Mouse (Mus musculus) megakaryocyte, embryonic 14.5 days (primary cell): ENCODE data around the gene Rmi2. TPM values are rescaled to one million over a fixed set of nuclear protein-coding genes. Genes with fewer than 3 reads are reported as not detected.

Source experiments
- H3K27me3 ChIP-seq: replicated peaks from 2 replicates; pipeline ENCODE3; 2012; ENCODE audit warnings: inconsistent platforms
- H3K36me3 ChIP-seq: replicated peaks from 2 replicates; pipeline ENCODE3; 2012; ENCODE audit warnings: low read length, inconsistent platforms, mixed read lengths
- H3K4me1 ChIP-seq: 2 replicates; pipeline ENCODE4 v1.6.1; 2012; ENCODE audit warnings: inconsistent platforms
- H3K4me3 ChIP-seq: replicated peaks from 2 replicates; pipeline ENCODE3; 2012; ENCODE audit warnings: moderate library complexity, mild to moderate bottlenecking, inconsistent platforms
- H3K9me3 ChIP-seq: 2 replicates; pipeline ENCODE4 v1.6.1; 2012; ENCODE audit warnings: inconsistent platforms
- FLI1 ChIP-seq: IDR thresholded peaks from 2 replicates; pipeline ENCODE4 v1.6.1; 2012; ENCODE audit warnings: low read length, inconsistent platforms, mixed read lengths
- GATA1 ChIP-seq: IDR thresholded peaks from 3 replicates; pipeline ENCODE4 v1.6.1; 2012; ENCODE audit warnings: mixed read lengths, low read length, inconsistent platforms, borderline replicate concordance
- polyA plus RNA-seq: library from polyadenylated mRNA; stranded (reverse); fragments of >175 nt; gene quantifications from 2 replicates; pipeline ENCODE4 v1.2.3, GENCODE M21; 2012; ENCODE audit warnings: low replicate concordance; ENCODE audit not compliant: insufficient read depth

Rmi2 gene
- polyA plus RNA-seq, 1 experiment = 0.60 TPM

DNA sequence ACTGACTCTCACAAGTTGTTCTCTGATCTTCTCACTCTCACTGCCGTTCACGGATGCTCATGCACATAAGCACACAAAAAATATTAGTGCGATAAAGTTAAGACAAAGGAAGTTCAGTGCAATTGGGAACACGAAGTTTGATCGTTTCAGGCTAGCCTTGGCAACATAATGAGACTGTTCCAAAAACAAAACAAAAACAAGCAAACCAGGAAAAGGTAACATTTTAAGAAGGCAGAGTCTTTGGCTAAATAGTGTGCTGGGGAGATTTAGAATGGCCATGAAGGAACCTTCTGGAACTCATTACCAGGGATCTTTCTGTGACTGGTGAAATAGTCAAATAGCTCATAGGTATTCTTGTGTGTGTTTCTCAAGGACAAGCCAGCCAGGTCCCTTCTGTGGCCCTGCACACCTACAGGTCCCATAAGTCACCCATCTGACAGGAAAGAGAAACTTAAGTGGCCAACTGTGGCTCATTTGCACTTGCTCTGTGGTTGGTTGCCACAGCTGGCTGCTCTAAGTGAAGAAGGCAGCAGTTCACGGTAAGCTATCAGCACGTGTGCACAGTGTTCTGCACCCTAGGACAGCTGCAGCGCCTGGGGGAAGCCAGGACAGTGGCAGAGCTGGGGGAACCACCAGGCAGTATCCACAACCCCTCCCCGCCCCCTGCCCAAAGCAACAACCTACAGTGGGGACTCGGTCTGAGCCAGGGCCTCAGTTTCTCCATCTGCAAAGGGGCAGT lies 28.9 kb upstream of the Rmi2 start, which contains the start of gene Prm1:
Prm1 (minus strand) TSS at position 51 of the 739 bp plus-strand sequence.
- H3K9me3 ChIP-seq = no peaks in the 10 kb centered on the region
- peaks cover 75% of the 10 kb centered on the region for H3K27me3 ChIP-seq
- H3K36me3 ChIP-seq = no peaks in the 10 kb centered on the region
- peaks cover 12% of the 10 kb centered on the region for H3K4me1 ChIP-seq
- TF ChIP-seq GATA1 (no peak), FLI1 (no peak)
- H3K4me3 ChIP-seq = no peak within 1 kb of the TSS

DNA sequence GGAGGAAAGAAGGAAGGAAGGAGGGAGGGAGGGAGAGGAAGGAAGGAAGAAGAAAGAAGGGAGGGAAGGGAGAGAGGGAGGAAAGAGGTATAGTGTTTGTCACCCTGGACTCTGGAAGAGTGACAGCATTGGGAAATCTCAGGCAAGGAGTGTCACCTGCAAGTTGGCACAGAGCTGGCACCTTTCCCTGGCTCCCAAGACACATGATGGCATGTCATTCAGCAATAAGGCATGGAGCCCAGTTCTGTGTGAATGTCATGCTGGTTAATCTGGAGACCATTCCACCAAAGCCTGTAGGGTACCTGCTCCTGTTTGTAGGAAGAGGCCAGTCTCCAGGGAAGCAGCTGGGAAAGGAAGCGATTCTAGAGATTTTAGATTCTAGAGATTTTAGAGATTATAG lies 24.5 kb upstream of the Rmi2 start:
- Histone ChIP-seq H3K27me3 (peaks cover 96% of the 10 kb centered on the region), H3K36me3 (no peaks in the 10 kb centered on the region), H3K4me3 (no peak overlapping the region), H3K4me1 (peaks cover 30% of the 10 kb centered on the region), H3K9me3 (no peaks in the 10 kb centered on the region)
- no peak for TF ChIP-seq GATA1
- TF ChIP-seq FLI1 = no peak

DNA sequence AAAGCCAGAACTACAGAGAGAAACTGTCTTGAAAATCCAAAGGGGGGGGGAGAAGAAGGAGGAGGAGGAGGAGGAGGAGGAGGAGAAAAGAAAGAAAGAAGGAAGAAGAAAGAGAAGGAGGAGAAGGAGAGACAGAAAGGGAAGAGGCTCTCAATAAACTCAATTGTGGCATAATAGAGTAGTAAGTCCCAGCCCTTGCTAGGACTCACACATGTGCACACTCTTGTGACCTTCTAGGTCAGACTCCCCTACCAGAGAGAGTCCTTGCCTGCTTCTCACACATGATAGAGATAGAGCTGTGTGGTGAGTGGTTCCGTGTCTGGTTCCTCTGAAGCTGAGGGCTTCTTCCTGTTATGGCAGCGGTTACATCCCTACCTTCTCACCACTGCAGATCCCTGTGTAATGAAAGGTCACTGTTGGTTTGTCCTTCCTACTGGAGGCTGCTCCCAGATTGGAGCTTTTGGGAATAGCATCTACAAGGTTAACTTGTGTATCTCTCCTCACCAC lies 21.9 kb upstream of the Rmi2 start, which contains the start of gene Gm11172:
Gm11172 (plus strand) TSS at position 51 of the 507 bp plus-strand sequence.
- peaks cover 91% of the 10 kb centered on the region for H3K27me3 ChIP-seq
- H3K36me3 ChIP-seq = no peaks in the 10 kb centered on the region
- TF ChIP-seq GATA1 (no peak), FLI1 (no peak)
- H3K9me3 ChIP-seq = no peaks in the 10 kb centered on the region
- peaks cover 29% of the 10 kb centered on the region for H3K4me1 ChIP-seq
- H3K4me3 ChIP-seq = no peak within 1 kb of the TSS

DNA sequence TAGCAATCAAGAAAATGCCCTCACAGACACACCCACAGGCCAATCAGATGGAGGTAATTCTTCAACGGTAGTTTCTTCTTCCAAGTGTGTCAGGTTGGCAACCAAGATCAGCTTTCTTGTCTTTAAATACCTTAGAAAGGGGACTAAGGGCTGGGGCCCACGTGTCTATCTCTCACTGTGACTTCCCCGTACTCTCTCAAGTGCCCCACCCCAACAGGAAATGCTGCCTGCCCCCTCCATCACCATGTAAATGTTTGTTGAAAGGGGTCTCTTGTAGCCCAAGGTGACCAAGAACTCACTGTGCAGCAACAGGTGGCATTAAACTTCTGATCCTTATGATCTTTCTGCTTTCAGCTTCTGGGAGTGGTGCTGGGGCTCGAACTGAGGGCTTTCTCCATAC lies 21.1 kb upstream of the Rmi2 start:
- H3K4me3 ChIP-seq = no peak overlapping the region
- peaks cover 29% of the 10 kb centered on the region for H3K4me1 ChIP-seq
- TF ChIP-seq GATA1 (no peak), FLI1 (no peak)
- no peaks in the 10 kb centered on the region for H3K9me3 ChIP-seq
- no peaks in the 10 kb centered on the region for H3K36me3 ChIP-seq
- peaks cover 91% of the 10 kb centered on the region for H3K27me3 ChIP-seq

DNA sequence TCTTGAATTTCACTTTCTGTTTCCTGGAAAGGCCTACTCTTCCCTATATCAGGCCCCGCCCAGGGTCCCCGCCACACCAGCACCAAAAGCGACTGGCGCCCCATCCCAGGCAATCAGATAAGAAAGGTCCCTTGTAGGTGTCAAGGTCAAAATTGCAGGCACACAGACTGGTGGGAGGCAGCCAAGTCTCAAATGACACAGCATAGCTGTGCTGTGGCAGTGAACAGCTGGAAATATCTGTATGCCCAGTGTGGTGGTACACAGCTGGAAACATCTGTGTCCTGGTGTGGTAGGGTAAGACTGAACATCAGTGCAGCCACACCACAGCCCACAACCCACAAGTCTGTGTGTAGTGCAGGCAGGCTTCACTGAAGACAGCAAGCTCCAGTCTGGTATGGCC lies 20.0 kb upstream of the Rmi2 start:
- H3K4me1 ChIP-seq = peaks cover 36% of the 10 kb centered on the region
- H3K9me3 ChIP-seq = no peaks in the 10 kb centered on the region
- TF ChIP-seq GATA1 = peak; percentile 71; the same call in 1 of the 3 replicates
- no peak for TF ChIP-seq FLI1
- no peaks in the 10 kb centered on the region for H3K36me3 ChIP-seq
- H3K4me3 ChIP-seq = peak overlapping the region; percentile 29
- peaks cover 91% of the 10 kb centered on the region for H3K27me3 ChIP-seq

DNA sequence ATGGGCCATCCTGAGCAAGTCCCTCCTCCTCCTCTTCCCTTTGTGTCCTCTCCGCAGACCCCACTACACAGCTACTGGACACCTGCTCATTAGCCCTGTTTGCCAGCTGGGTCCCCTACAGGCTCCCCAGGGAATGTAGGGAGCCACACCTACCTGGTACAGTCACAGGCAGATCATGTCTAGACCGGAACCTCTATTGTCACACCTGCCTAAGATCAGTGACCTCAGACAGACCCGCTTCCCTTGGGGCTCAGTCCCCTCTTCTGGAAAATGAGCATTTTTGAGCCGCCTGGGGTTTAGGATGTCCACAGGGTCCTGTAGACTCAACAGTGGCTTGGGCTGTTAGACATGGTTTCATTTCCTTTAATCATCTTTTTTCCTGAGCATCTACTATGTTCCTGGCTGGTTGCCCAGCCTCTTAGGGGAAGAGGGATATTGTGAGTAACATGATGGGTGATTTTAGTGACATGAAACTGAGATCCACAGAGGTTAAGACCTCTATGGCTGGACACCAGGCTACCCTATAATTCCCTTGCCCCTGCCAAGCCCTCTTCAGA lies 16.2 kb upstream of the Rmi2 start:
- Histone ChIP-seq H3K36me3 (no peaks in the 10 kb centered on the region), H3K4me1 (peaks cover 30% of the 10 kb centered on the region), H3K4me3 (no peak overlapping the region), H3K9me3 (peaks cover 4% of the 10 kb centered on the region; the same call in 1 of the 2 replicates), H3K27me3 (peaks cover 85% of the 10 kb centered on the region)
- no peak for TF ChIP-seq FLI1
- TF ChIP-seq GATA1 = no peak

DNA sequence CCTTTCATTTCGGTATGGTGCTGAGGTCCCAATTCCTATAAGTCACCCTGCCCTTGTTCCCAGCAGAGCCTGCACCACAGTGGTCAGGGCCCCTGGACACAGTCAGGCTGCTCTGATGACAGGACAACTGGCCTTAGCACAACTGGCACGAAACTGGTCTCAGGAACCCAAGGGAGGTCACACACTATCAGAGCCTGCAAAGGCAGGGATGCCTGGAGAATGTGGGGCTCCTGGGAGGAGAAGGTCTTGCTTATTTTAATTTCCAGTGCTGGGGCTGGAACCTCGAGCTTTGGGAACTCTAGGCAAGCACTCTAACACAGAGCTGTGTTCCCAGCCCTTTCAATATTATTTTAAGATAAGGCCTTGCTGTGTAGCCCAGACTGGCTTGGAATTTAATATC lies 14.9 kb upstream of the Rmi2 start:
- TF ChIP-seq GATA1 (no peak), FLI1 (no peak)
- Histone ChIP-seq H3K4me1 (peaks cover 17% of the 10 kb centered on the region), H3K27me3 (peaks cover 82% of the 10 kb centered on the region), H3K36me3 (no peaks in the 10 kb centered on the region), H3K4me3 (no peak overlapping the region), H3K9me3 (peaks cover 4% of the 10 kb centered on the region; the same call in 1 of the 2 replicates)

DNA sequence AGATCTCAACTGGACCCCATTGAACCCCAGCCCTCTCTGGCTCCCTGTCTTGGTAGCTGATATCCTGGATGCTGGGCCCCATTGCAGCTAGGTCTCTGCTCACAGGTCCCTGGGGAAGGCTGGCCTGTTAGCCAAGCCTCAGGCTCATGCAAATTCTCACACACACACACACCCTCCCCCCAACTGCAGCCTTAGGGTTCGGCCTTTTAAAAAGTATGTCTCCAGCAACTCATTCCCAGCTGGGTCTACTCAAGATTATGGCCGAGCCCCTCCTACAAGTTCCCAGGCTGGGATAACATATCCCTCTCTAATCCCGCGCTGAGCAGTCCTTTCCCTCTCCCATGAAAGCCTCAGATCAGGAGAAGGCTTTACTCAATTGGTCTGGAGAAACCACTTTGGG lies 13.5 kb upstream of the Rmi2 start:
- Histone ChIP-seq H3K9me3 (peaks cover 4% of the 10 kb centered on the region; the same call in 1 of the 2 replicates), H3K4me1 (peaks cover 10% of the 10 kb centered on the region)
- TF ChIP-seq GATA1 = no peak
- no peak for TF ChIP-seq FLI1

DNA sequence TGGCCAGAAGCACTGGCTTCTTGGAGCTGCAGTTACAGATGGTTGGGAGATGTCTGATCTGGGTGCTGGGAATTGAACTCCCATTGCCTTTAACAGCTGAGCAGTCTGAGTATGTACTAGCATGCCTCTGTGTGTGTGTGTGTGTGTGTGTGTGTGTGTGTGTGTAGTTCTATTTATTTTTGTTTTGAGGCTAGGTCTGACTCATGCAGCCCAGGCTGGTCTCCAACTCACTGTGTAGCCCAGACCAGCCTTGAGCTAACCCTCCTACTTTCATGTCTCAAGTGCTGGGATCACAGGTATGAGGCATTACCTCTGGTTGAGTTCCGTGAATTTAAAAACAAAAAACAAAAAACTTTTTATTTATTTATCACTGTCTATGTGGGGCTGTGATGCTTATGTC lies 10.3 kb upstream of the Rmi2 start:
- peaks cover 4% of the 10 kb centered on the region; the same call in 1 of the 2 replicates for H3K9me3 ChIP-seq
- H3K4me1 ChIP-seq = peaks cover 12% of the 10 kb centered on the region
- H3K27me3 ChIP-seq = peaks cover 78% of the 10 kb centered on the region
- TF ChIP-seq FLI1 (no peak), GATA1 (no peak)
- H3K4me3 ChIP-seq = no peak overlapping the region
- no peaks in the 10 kb centered on the region for H3K36me3 ChIP-seq

More for the DNA sequence above, 13.5 kb upstream of the Rmi2 start:
- no peaks in the 10 kb centered on the region for H3K36me3 ChIP-seq
- peaks cover 84% of the 10 kb centered on the region for H3K27me3 ChIP-seq
- H3K4me3 ChIP-seq = no peak overlapping the region

DNA sequence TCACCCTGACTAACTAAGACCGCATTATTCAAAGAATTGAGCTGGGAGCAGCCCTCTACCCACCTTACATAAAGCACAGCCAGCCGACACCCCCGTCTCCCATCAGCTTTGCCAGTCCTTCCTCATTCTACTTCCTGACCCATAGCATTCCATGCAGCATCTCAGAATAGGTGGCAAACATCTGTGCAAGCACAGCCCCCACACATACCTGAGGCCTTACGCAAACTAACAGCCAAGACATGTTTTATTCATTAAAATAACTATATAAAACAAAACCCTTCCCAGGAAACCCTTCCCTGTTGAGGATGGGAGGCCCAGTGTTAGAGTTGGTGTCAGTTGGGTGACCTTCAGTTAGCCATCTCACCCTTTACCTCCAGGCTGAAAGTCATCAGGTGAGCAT lies 9.0 kb upstream of the Rmi2 start:
- Histone ChIP-seq H3K4me1 (peaks cover 9% of the 10 kb centered on the region), H3K27me3 (peaks cover 76% of the 10 kb centered on the region), H3K36me3 (no peaks in the 10 kb centered on the region), H3K9me3 (peaks cover 9% of the 10 kb centered on the region; the same call in 1 of the 2 replicates), H3K4me3 (no peak overlapping the region)
- TF ChIP-seq GATA1 (no peak), FLI1 (no peak)
